Mouse (Mus musculus) hindbrain, embryonic 16.5 days (tissue): ENCODE measurements around the gene Marveld3. TPM values are rescaled to one million over a fixed set of nuclear protein-coding genes. Genes with fewer than 3 reads are reported as not detected.
A peak's percentile ranks its signal among the peaks of the same experiment; 100 is the strongest.

Experiments
- ATAC-seq: fragments of 200-750 bp; cut with Nextera tagmentation; 2 replicates; pipeline ENCODE4 v1.8.0; 2017; ENCODE audit warnings: moderate TSS enrichment, moderate library complexity
- H3K27ac ChIP-seq: fragments of 300-500 bp; sonication (generic); 2 replicates; pipeline ENCODE4 v1.5.1; 2014; ENCODE audit warnings: low read depth, mild to moderate bottlenecking, control low read depth, low read length, moderate library complexity
- H3K27me3 ChIP-seq: fragments of 300-500 bp; sonication (generic); replicated peaks from 2 replicates; pipeline ENCODE4 v1.6.1; 2014; ENCODE audit warnings: low read length; ENCODE audit not compliant: control insufficient read depth, insufficient read depth
- H3K36me3 ChIP-seq: fragments of 300-500 bp; sonication (generic); 2 replicates; pipeline ENCODE4 v1.6.1; 2014; ENCODE audit warnings: mild to moderate bottlenecking, low read length, moderate library complexity, mixed read lengths; ENCODE audit not compliant: control insufficient read depth, insufficient read depth
- H3K4me1 ChIP-seq: fragments of 300-500 bp; sonication (generic); 2 replicates; pipeline ENCODE4 v1.6.1; 2014; ENCODE audit warnings: low read depth, low read length; ENCODE audit not compliant: control insufficient read depth, insufficient read depth
- H3K4me2 ChIP-seq: fragments of 300-500 bp; sonication (generic); 2 replicates; pipeline ENCODE4 v1.6.1; 2014; ENCODE audit warnings: mild to moderate bottlenecking, low read length, control low read depth, moderate library complexity
- H3K4me3 ChIP-seq: fragments of 300-500 bp; sonication (generic); 2 replicates; pipeline ENCODE4 v1.5.1; 2014; ENCODE audit warnings: mild to moderate bottlenecking, low read length, control low read depth, moderate library complexity
- H3K9ac ChIP-seq: fragments of 300-500 bp; sonication (generic); 2 replicates; pipeline ENCODE4 v1.6.1; 2014; ENCODE audit warnings: low read depth, mild to moderate bottlenecking, control low read depth, low read length, moderate library complexity
- H3K9me3 ChIP-seq: fragments of 300-500 bp; sonication (generic); 2 replicates; pipeline ENCODE4 v1.6.1; 2014; ENCODE audit warnings: mild to moderate bottlenecking, low read length, moderate library complexity; ENCODE audit not compliant: control insufficient read depth
- WGBS: fragments of 180-500 bp; shearing (Covaris S2); extraction: QIAGEN DNeasy Blood & Tissue Kit; methylation state at CpG from one replicate; pipeline ENCODE4 v1.1.7; 2014; 5-methylcytosine and 5-hydroxymethylcytosine counted together
- polyA plus RNA-seq: library from polyadenylated mRNA; unstranded; fragments of >200 nt; fragmentation: Nextera tagmentation; extraction: Ambion mirVana; gene quantifications from 2 replicates; pipeline ENCODE4 v1.2.1, GENCODE M21; 2015

The Marveld3 gene
- polyA plus RNA-seq, 1 experiment from 2014 or later, result 2.3 TPM

DNA sequence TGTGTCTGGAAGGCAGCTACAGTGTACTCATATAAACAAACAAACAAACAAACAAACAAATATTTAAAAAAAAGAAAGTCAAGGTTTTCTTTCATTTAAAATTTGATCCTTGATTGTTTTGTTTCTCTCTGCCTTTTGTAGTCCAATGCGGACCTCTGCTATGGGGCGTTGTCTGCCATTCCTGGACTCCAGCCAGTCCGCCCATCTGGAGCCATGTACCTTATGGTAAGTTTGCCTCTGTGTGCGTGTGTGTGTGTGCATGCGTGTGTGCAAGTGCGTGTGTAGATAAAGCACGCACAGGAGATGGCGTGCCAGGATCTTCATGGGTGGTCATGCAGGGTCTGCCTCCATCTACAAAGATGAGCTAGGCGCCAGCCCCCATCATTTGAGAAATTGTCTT lies 35.4 kb upstream of the Marveld3 start:
- H3K9me3 ChIP-seq, result no peaks in the 10 kb centered on the region
- H3K9ac ChIP-seq, result no peak overlapping the region
- H3K36me3 ChIP-seq, result no peaks in the 10 kb centered on the region
- no peak for ATAC-seq
- 70% methylated on average over 9 of the region's 9 CpGs for WGBS
- H3K4me1 ChIP-seq, result no peaks in the 10 kb centered on the region
- H3K27me3 ChIP-seq, result no peaks in the 10 kb centered on the region
- H3K4me2 ChIP-seq, result no peak overlapping the region
- no peak overlapping the region for H3K27ac ChIP-seq
- no peak overlapping the region for H3K4me3 ChIP-seq

DNA sequence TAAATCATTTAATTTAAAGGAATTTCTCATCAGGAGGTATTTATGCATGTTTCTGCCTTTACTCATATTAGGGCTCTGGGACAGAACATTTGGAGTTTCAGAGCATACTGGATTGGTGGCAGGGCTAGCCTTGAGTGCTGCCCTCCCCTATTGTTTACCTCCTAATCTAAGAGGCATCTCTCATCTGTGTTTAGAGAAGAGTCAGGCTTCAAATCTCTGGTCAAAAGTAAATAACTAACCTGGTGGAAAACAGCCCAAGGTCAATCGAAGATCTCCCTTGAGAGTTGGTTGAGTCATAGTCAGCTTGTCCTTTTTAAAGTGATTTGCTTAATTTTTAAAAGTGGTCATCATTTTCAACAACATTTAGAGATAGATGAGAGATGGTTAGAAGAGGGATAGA lies 30.9 kb upstream of the Marveld3 start:
- ATAC-seq, result no peak
- 72% methylated on average over 1 of the region's 1 CpGs for WGBS
- H3K9me3 ChIP-seq, result no peaks in the 10 kb centered on the region
- H3K4me2 ChIP-seq, result no peak overlapping the region
- no peak overlapping the region for H3K9ac ChIP-seq
- no peaks in the 10 kb centered on the region for H3K36me3 ChIP-seq
- H3K27ac ChIP-seq, result no peak overlapping the region
- no peaks in the 10 kb centered on the region for H3K4me1 ChIP-seq
- H3K4me3 ChIP-seq, result no peak overlapping the region
- H3K27me3 ChIP-seq, result no peaks in the 10 kb centered on the region

DNA sequence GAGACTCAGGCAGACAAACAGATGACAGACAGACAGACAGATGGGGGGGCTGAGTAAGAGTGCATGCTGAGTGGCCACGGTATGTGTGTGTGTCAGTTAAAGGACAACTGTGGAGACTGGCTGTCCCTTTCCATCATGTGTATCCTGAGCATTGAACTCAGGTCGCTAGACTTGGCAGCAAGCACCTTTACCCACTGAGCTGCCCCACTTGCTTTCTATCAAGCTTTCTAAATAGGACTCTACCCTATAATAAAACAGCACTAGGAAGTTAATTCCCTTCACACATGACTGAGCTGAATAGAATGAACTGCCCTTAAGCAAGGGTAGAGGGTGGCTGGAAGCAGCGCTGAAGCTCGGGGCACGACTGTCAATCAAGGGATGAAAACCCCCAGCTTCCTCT lies 30.2 kb upstream of the Marveld3 start:
- 74% methylated on average over 5 of the region's 5 CpGs for WGBS
- H3K27ac ChIP-seq, result no peak overlapping the region
- no peak overlapping the region for H3K4me3 ChIP-seq
- H3K27me3 ChIP-seq, result no peaks in the 10 kb centered on the region
- H3K4me2 ChIP-seq, result no peak overlapping the region
- H3K9ac ChIP-seq, result no peak overlapping the region
- H3K36me3 ChIP-seq, result no peaks in the 10 kb centered on the region
- no peak for ATAC-seq
- H3K4me1 ChIP-seq, result no peaks in the 10 kb centered on the region
- no peaks in the 10 kb centered on the region for H3K9me3 ChIP-seq

DNA sequence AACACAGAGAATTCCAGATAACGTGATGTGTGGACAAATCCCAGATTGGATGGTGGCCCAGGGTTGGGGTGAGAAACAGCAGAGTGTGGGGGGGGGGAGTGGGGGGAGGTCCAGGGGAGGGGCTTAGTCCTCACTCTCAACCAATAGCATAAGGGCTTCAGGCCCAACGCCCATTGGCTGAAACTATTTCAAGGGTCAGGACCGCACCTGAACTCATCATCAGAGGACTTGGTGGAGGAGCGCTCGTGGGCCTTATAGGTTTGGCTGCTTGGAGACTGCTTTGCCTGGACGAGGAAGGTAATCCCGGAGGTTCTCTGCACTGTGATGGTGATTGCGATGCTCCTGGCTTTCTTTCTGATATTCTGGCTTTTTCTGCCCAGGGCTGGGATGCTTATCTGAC lies 28.2 kb upstream of the Marveld3 start, which contains the start of gene Tat:
TSS of gene Tat (plus strand) at position 214 of the 400 bp plus-strand sequence.
- H3K4me2 ChIP-seq, result no peak within 1 kb of the TSS
- no peak within 1 kb of the TSS for H3K4me3 ChIP-seq
- H3K9ac ChIP-seq, result no peak within 1 kb of the TSS
- WGBS, result 85% methylated on average over 8 of the region's 8 CpGs
- no peak for ATAC-seq
- no peaks in the 10 kb centered on the region for H3K4me1 ChIP-seq
- H3K27me3 ChIP-seq, result no peaks in the 10 kb centered on the region
- H3K9me3 ChIP-seq, result no peaks in the 10 kb centered on the region
- H3K27ac ChIP-seq, result no peak within 1 kb of the TSS
- H3K36me3 ChIP-seq, result no peaks in the 10 kb centered on the region

DNA sequence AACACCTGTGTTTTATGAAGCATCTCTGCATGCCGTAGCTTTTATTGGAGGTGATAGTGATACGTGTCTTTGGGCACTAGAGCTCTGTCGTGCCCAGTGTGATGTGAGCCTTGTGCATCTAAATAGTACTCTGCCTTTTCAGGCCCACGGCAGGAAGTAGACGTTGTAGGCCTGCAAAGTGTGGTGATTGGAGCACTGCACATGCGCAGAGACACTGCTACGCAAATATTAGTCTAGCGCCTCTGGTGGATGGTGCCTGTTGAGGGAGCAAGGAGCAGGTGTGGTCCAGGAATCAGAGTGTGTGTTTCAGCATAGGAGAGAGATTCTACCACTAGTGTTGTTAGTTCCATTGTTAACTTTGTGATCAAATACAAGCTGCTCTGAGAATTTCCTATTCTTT lies 27.1 kb upstream of the Marveld3 start:
- Histone ChIP-seq H3K9me3 (no peaks in the 10 kb centered on the region), H3K27ac (no peak overlapping the region), H3K9ac (no peak overlapping the region), H3K27me3 (no peaks in the 10 kb centered on the region), H3K36me3 (no peaks in the 10 kb centered on the region), H3K4me1 (peaks cover 4% of the 10 kb centered on the region), H3K4me3 (no peak overlapping the region), H3K4me2 (no peak overlapping the region)
- 93% methylated on average over 8 of the region's 8 CpGs for WGBS
- ATAC-seq, result no peak

DNA sequence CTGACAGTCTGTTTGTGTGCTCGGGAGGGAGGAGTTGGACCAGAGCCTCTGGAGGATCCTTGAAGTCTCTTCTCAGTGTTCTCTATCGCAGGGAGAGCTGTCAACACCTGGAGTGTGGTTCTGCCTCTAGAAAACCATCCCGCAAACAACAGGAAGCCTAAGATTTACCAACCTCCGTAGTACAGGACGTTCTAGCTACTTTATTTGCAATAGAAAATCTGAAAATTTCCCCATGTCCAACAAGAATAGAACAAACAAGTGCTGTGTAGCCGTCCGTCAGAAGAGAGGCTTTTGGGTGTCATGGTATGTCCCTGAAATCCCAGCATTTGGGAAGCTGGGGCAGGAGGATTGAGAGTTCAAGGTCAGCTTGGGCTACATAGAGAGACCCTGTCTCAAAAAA lies 25.8 kb upstream of the Marveld3 start:
- no peak for ATAC-seq
- H3K36me3 ChIP-seq, result no peaks in the 10 kb centered on the region

DNA sequence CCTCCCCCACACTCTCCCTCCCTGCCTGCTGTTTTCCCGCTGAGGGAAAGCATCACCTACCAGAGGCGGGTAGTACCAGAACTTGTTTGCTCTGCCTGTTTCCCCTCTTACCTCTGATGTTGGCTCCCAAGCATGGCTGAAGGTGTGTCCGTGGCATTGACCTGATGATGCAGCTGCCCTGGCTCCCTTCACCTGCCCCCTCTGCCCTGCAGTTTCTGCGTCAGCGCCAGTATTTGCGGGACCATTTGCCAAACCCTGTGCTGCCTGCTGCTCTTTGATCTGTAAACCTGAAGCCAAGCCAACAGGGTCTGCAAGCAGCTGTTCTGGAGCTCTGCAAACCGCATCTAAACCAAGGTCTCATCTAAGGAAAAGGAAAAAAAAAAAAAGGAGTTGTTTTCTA lies 24.4 kb upstream of the Marveld3 start:
- Histone ChIP-seq H3K27me3 (no peaks in the 10 kb centered on the region), H3K27ac (no peak overlapping the region), H3K4me1 (peaks cover 11% of the 10 kb centered on the region), H3K4me2 (no peak overlapping the region), H3K4me3 (no peak overlapping the region), H3K9ac (no peak overlapping the region), H3K9me3 (no peaks in the 10 kb centered on the region), H3K36me3 (no peaks in the 10 kb centered on the region)
- WGBS, result 64% methylated on average over 7 of the region's 7 CpGs
- ATAC-seq, result no peak

More for the DNA sequence above, 25.8 kb upstream of the Marveld3 start:
- Histone ChIP-seq H3K9me3 (no peaks in the 10 kb centered on the region), H3K27ac (no peak overlapping the region), H3K4me1 (peaks cover 11% of the 10 kb centered on the region), H3K4me3 (no peak overlapping the region), H3K4me2 (no peak overlapping the region), H3K27me3 (no peaks in the 10 kb centered on the region), H3K9ac (no peak overlapping the region)
- WGBS, result 78% methylated on average over 7 of the region's 7 CpGs

DNA sequence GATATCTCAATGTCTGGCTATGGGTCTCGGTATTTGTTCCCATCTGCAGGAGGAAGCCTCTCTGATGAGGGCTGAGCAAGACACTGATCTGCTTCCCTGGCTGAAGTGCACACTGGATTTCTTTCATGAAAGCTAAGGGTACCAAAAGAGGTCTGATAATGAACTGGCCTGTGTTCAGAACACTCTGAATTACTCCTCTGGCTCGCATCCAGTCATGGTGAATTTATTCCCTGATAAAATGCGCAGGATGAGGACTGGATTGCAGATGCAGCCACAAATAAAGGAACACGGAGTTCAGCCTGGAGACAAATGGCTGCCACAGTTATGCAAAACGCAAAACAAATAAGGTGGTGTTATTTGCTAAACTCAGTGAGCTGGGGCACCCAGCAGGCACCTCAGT lies 21.9 kb upstream of the Marveld3 start:
- Histone ChIP-seq H3K36me3 (no peaks in the 10 kb centered on the region), H3K9ac (no peak overlapping the region), H3K4me1 (peaks cover 11% of the 10 kb centered on the region), H3K4me3 (no peak overlapping the region), H3K27me3 (no peaks in the 10 kb centered on the region), H3K9me3 (no peaks in the 10 kb centered on the region), H3K27ac (peak overlapping the region; percentile 44), H3K4me2 (no peak overlapping the region; the same call in 1 of the 2 replicates)
- ATAC-seq, result peak; percentile 56; the same call in 1 of the 2 replicates
- WGBS, result 17% methylated on average over 5 of the region's 5 CpGs

DNA sequence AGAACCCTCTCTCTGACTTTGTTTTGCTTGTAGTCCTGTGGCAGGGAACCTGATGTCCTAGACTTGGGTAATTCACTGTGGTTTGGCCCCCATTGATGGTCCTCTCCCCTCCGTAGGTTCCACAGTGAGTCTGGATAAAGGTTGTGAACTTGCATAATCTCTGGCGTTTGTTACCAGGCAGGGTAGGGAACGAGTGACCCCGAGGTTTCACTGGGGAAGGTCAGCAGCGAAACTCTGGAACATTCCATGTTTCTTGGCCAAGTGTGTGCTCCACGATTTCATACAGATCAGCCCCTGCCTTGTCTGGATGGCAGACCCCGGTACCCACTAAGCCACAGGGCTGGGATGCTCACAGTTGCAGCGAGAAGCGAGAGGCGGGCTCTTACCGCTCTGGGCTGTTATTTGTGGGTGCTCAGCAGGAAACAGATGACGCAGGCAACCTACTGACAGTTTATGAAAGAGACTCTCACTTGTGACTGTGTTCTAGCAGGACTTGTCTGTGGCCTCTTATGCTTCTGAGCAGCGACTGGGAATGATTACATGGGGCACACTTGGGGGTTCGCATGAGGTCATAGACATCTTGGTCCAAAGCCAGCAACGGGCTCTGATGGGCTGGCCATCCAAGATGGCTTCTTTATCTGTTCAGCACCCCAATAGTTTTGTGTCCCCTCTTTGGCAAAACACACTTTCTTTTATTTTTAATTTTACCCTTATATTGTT lies 20.5 kb upstream of the Marveld3 start:
- no peak overlapping the region for H3K27ac ChIP-seq
- H3K36me3 ChIP-seq, result no peaks in the 10 kb centered on the region
- H3K27me3 ChIP-seq, result no peaks in the 10 kb centered on the region
- no peak overlapping the region for H3K9ac ChIP-seq
- H3K4me3 ChIP-seq, result no peak overlapping the region
- no peak for ATAC-seq
- H3K9me3 ChIP-seq, result no peaks in the 10 kb centered on the region
- H3K4me1 ChIP-seq, result peaks cover 11% of the 10 kb centered on the region
- H3K4me2 ChIP-seq, result no peak overlapping the region
- 62% methylated on average over 15 of the region's 15 CpGs for WGBS
